Mouse (Mus musculus) G1E (cell line): ENCODE measurements at regions not wholly inside any gene's neighbourhood (a gene's known extent, or its start where the extent isn't known, plus 50 kb on each side); places are given as distances from the start of the nearest gene placed in this dataset.

Experiments used
- CTCF ChIP-seq: IDR thresholded peaks from 2 replicates; pipeline ENCODE4 v1.5.1; 2012; ENCODE audit warnings: low read depth, low read length, inconsistent platforms, mixed read lengths
- GATA2 ChIP-seq: IDR thresholded peaks from 2 replicates; pipeline ENCODE4 v1.6.1; 2012; ENCODE audit warnings: low read depth, low read length, inconsistent platforms, borderline replicate concordance
- POLR2AphosphoS5 ChIP-seq: IDR thresholded peaks from 2 replicates; pipeline ENCODE4 v1.6.1; 2012; ENCODE audit warnings: low read depth, low read length, inconsistent platforms; ENCODE audit not compliant: insufficient replicate concordance
- TAL1 ChIP-seq: conservative IDR thresholded peaks from 2 replicates; pipeline ENCODE4 v1.6.1; 2012; ENCODE audit warnings: low read depth, low read length, inconsistent platforms, mixed read lengths

GRCm38 (mm10) chr2:166339427-166339826 lies 184.0 kb upstream of the Sulf2 start:
- no peak for TF ChIP-seq CTCF
- TF ChIP-seq TAL1 = no peak
- TF ChIP-seq POLR2AphosphoS5 = no peak
- TF ChIP-seq GATA2 = no peak
